Mouse (Mus musculus): ENCODE measurements around the gene Itln1.
"Not testable (repeated sequence)": the region's sequence is repeated elsewhere in the genome, so short reads cannot be mapped to it uniquely, and the experiment has no call there.

Itln1 gene

GRCm38 (mm10) chr1:171513760-171514159 is 21.3 kb downstream of the Itln1 start:
- DNase-seq (ENCODE audit: low spot score), result no peak

DNA sequence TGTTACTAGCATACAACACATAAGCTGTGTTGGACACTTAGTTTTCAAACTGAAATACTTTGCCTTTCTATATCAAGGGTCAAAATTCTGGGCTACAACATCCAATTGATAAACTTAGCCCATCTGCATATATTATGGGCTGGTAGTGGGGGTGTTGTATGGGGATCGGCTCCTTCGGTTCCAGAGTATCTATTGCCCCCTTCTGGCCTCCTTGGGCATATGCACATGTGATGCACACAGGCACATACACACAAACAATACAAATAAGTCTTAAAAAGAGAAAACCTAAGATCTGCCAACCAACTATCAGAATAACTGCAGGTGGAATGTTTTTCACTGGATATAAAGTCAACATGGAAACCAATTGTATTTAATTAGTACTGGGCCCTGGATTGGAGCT is 21.9 kb downstream of the Itln1 start:
- no peak for DNase-seq (ENCODE audit: low spot score)

DNA sequence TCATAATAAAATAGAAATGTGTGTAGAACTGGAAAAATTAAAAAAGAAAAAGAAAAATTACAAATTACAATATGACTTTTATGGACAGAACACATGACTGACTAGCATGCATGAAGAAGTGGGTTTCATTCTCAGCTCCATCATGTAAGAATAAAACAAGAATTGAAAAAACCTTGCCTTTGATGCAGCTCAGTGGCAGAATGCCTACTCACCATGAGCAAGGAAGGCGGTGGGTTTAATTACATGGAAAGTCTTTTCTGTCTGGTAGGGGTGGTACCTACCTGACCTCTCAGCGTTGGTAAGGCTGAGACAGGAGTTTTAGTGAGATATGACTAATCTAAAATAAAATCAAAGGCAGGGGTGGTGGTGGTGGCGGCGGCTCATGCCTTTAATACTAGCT is 30.5 kb downstream of the Itln1 start:
- DNase-seq (ENCODE audit: low spot score), result no peak

DNA sequence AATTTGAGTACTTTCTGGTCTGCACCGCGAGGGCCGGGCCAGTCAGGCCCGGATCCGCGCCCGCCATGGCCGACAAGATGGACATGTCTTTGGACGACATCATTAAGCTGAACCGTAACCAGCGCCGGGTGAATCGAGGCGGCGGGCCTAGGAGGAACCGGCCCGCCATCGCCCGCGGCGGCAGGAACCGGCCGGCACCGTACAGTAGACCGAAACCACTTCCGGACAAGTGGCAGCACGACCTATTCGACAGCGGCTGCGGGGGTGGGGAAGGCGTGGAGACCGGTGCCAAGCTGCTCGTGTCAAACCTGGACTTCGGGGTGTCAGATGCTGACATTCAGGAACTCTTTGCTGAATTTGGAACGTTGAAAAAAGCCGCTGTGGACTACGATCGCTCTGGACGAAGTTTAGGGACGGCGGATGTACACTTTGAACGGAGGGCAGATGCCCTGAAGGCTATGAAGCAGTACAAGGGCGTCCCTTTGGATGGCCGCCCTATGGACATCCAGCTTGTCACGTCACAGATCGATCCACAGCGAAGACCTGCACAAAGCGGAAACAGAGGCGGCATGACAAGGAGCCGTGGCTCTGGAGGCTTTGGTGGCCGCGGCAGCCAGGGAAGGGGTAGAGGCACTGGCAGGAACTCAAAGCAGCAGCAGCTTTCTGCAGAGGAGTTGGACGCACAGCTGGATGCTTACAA is 31.4 kb downstream of the Itln1 start:
- peak; percentile 68 for DNase-seq (ENCODE audit: low spot score)

GRCm38 (mm10) chr1:171503250-171503591 is 31.9 kb downstream of the Itln1 start, which contains the start of gene Alyref2:
Gene Alyref2 (plus strand): TSS chr1:171503478.
- peak; percentile 95 for DNase-seq (ENCODE audit: low spot score)

DNA sequence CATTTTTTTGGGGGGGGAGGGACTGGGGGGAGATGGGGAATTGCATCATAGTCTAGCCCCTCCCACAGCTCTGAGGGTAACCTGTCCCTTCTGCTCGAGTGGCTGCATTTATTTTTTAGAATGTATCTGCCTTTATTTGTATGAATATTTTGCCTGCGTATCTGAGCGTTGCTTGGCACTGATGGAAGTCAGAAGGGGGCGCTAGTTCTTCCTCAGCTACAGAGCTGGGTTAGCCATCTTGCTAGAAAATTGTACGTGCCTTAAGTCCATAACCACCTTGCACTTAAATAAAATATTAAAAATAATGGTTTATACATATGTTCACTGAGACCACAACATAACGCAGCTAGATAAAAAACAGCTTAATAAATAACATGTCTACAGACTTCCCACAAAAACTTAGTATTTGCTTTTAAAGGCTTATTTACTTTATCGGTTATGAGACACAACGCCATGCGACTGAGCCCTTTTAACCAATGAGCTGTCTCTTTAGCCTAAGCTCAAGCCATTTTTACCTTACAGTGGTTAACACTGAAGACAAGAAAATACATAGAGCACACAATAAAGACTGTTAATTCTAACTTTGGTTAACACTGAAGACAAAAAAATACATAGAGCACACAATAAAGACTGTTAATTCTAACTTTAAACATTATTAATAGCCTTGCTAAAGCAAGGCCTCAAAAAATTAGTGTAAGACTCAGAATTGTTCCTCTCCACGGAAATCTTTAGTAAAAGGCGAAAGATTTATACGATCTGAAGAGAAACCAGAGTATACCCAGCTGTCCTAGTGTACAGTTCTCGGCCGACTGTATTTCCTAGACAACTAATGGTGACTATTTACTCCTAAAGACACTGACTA is 32.5 kb downstream of the Itln1 start:
- peak; percentile 55 for DNase-seq (ENCODE audit: low spot score)

DNA sequence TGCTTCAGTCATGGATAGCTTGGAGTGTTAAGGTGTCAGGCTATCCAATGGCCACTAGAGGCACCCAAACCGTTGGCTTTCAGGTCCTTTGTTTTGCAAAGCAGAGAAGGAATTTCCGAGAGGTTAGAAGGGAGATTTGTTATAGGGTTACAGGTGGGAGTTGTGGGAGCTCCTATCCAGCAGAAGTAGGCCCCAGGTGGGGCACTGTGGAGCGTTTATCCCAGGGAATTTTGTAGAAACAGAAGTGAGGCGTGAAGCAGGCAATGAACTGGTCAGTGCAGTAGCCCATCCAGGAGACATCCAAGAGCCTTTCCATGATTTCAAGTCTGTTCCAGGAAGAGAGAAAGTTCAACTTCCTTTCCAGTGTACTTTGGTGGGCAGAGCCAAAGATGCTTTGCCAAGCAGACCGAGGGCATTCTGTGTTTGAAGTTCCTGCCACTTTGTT is 33.4 kb downstream of the Itln1 start:
- peak; percentile 29 for DNase-seq (ENCODE audit: low spot score)

- no peak for DNase-seq (ENCODE audit: low spot score)
These were observed 34.0 kb downstream of the Itln1 start for GRCm38 (mm10) chr1:171501016-171501610.

DNA sequence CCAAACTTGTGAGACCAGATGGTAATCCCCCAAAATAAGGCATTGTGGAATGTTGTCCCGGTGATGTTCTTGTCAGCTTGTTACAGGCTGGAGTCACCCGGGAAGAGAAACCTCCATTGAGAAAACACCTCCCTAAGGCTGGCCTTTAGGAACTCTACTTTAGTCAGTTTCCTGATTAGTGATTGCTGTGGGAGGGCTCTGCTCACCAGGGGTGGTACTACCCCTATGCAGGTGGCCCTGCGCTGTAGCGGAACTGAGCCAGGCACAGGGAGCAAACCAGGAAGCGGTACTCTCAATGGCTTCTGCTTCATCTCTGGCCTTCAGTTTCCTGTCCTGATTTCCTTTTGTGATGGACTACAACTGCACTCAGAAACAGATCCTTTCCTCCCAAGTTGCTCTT is 35.2 kb downstream of the Itln1 start:
- DNase-seq (ENCODE audit: low spot score), result no peak

DNA sequence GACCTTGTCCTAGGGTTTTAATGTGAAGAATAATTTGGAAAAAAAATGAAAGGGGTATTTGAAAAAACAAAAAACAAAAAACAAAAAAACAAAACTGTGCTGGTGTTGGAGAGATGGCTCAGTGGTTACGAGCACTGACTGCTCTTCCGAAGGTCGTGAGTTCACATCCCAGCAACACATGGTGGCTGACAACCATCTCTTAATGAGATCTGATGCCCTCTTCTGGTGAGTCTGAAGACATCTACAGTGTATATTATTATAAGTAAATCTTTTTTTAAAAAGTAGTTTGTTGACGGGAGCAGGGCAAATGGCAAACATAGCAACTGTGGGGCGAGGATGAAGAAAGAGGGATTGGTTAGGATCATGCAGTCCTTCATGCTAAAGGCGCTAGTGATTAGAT is 39.7 kb downstream of the Itln1 start:
- no peak for DNase-seq (ENCODE audit: low spot score)

GRCm38 (mm10) chr1:171494241-171494640 is 40.9 kb downstream of the Itln1 start:
- no peak for DNase-seq (ENCODE audit: low spot score)

DNA sequence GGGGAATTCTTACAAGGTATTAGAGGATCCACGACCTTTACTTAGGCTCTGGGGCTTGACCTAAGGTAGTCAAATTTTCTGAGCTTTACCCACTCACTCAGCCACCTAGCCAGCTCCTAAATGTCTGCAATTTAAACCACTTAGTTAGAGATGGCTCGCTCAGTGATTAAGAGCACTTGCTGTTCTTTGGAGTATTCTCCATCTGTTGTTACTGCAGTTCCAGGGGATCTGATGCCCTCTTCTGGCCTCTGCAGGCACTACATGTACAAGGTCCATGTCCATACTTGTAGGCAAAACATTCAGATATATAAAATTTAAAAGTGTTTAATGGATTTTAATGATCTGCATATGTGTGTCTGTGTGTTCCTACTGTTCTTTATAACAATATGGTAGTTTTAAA is 56.1 kb downstream of the Itln1 start:
- peak; percentile 82 for DNase-seq (ENCODE audit: low spot score)

GRCm38 (mm10) chr1:171477758-171478545 is 57.1 kb downstream of the Itln1 start:
- peak; percentile 73 for DNase-seq (ENCODE audit: low spot score)

DNA sequence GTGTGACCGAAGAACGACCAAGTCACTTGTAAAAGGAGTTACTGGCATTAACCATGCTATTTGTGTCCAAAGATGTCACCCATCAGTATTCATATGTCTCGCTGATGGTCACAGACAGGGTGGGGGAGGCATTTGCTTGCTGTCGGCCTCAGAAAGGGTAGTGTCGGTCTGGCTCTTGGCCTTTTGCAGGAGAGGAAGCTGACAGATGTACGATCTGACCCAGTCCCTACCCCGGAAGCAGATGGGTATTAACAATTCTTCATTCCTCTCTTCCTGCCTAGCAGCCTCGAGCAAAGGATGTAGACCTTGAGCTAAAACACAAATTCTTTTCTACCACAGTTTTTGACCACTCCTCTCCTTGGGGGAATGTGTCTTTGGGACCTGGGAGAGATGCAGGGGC is 58.0 kb downstream of the Itln1 start:
- DNase-seq (ENCODE audit: low spot score), result no peak

DNA sequence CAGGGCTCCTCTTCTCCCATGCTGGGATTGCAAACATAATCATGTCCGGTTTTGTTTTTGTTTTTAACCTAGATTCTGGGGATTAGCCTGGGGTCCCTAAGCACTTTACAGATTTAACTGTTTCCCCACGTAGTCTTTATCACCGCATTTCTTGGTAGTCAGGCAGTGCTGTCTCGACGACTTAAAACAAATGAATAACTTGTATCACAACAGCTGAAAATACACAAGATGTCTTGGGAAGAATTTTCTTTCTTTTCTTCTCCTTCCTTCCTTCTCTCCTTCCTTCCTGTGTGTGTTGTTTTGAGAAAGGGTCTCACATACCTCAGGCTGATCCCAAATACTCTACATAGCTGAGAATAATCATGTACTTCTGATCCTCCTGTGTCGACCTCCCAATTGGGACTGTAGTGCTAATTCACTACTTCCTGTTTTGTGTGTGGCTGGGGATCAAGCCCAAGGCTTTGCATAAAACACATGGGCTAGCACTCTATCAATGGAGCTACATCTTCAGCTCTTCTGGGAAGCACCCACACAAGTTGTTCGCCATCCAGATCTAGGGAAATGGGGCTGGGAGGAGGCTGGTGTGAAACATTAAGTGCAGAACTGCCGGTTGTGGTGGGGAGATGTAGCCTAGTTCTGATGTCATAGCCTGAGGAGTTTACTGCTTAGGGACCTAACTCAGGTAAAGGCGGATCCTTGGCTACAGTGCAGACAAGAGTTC is 61.0 kb downstream of the Itln1 start:
- DNase-seq (ENCODE audit: low spot score), result no peak

- DNase-seq (ENCODE audit: low spot score), result no peak
These were observed 61.6 kb downstream of the Itln1 start for GRCm38 (mm10) chr1:171473506-171473905.

DNA sequence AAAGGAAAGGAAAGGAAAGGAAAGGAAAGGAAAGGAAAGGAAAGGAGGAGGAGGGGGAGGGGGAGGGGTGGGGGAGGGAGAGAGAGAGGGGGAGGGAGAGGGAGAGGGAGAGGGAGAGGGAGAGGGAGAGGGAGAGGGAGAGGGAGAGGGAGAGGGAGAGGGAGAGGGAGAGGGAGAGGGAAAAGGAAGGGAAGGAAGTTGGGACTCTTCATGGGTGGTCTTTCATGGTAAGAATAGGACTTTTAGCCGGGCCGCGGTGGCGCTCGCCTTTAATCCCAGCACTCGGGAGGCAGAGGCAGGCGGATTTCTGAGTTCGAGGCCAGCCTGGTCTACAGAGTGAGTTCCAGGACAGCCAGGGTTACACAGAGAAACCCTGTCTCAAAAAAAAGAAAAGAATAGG is 63.2 kb downstream of the Itln1 start:
- DNase-seq (ENCODE audit: low spot score), result not testable (repeated sequence)

- DNase-seq (ENCODE audit: low spot score), result no peak
These were observed 63.6 kb downstream of the Itln1 start for GRCm38 (mm10) chr1:171471452-171471851.

- DNase-seq (ENCODE audit: low spot score), result peak; percentile 61
These were observed 64.2 kb downstream of the Itln1 start for GRCm38 (mm10) chr1:171470896-171471295.

DNA sequence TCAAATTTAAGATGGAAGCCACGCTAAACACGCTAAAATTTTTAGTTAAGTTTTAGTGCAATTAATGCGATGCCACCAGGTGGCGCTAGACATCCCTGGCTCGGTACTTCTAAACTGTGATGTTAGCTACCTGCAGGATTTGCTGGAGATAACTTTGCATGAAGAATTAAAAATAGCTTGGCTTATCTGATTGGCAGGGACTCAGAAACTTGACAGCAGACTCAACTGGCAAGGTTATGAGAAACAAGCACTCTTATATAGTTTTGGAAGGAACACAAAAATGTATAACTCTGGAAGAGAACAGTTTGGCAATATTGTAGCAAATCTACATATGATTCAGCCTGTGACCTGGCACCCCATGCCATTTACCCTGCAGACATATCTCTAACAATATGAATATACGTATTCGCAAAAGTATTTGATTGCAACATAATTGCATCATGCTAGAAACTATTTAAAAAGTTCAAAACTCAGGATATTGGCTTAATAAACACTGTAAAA is 64.7 kb downstream of the Itln1 start:
- peak; percentile 74 for DNase-seq (ENCODE audit: low spot score)

- DNase-seq (ENCODE audit: low spot score), result no peak
These were observed 65.4 kb downstream of the Itln1 start for GRCm38 (mm10) chr1:171469678-171470077.
